Mouse (Mus musculus): ENCODE data around the gene Ccdc171.
"Not testable (repeated sequence)": the region's sequence is repeated elsewhere in the genome, so short reads cannot be mapped to it uniquely, and the experiment has no call there.

The Ccdc171 gene

DNA sequence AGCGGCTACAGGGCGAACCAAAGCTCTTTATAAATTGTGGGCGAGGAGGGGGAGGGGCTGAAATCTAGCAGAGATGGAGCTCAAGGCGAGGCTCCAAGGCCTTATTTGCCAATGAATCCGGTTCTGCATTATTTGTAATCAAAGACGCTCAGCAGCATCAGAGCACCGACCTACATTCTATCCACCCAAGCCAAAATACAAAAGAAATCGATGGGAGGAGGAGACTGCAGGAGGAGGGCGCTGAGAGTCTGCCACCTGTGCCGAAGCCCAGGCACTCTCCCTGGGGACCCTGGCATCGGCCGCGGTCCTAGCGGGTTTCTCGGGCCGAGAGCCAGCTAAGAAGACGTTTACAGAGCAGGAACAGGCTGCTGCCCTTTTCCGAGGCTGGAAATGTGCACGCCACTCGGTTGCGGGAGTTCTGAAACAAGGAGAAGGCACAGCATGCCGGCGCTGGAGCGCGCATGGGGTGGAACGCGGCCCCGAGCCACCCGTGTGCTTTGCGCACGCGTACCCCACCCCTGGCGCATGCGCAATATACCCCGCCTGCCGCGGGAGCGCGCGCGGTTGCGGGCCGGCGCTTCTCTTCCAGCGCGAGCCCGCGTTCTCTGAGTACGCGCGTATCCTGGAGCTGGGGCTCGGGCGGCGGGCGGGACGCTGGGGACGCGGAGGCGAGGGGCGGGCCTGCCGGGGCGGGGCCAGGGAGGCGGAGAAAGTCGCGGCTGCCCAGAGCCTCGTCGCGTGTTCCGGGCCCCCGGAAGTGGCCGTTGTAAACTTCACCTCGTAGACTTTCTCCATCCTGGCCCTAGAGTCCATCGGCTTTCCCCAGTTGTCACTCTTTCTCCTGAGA lies at the start of gene Ccdc171:
Ccdc171 (plus strand) TSS at position 703 of the 847 bp plus-strand sequence.
- DNase-seq (ENCODE audit: low read depth, low spot score) = peak; percentile 96

DNA sequence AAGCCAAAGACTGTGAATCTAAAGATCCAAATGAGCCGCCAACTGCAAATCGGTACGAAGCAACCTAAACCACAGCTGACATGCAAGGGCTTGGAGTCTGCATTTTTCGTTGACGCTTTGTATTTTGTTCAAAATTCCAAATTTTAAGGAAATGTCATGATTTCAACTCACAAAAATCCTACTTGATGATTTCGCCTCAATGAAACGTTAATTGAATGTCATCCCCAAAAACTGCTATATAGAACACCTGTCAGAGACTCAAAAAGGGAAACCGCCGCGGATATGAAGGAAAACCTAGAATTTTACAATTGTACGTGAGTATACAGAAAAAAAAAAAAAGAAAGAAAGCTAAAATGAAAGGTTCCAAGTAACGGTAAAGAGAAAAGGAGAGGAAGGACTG lies 40.1 kb upstream of the Ccdc171 start:
- DNase-seq (ENCODE audit: low read depth, low spot score) = no peak

DNA sequence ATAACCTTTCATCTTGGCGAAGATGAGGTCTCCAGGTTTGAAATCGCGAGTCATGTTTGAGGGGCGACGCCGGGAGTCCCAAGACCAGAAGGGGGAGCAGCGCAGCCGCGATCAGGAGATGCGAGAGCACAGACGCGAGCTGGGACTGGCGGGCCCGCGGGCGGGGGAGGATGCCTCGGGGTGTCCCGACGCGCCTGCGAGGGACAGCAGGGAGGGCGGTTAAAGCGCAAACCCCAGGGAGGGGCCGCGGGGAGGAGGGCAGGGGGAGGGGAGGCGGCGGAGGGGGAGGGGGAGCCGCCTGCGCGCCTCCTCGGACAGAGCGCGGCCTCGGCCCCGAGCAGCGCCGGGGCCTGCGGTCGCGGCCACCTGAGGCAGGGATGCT lies 39.6 kb upstream of the Ccdc171 start:
- peak; percentile 74 for DNase-seq (ENCODE audit: low read depth, low spot score)

DNA sequence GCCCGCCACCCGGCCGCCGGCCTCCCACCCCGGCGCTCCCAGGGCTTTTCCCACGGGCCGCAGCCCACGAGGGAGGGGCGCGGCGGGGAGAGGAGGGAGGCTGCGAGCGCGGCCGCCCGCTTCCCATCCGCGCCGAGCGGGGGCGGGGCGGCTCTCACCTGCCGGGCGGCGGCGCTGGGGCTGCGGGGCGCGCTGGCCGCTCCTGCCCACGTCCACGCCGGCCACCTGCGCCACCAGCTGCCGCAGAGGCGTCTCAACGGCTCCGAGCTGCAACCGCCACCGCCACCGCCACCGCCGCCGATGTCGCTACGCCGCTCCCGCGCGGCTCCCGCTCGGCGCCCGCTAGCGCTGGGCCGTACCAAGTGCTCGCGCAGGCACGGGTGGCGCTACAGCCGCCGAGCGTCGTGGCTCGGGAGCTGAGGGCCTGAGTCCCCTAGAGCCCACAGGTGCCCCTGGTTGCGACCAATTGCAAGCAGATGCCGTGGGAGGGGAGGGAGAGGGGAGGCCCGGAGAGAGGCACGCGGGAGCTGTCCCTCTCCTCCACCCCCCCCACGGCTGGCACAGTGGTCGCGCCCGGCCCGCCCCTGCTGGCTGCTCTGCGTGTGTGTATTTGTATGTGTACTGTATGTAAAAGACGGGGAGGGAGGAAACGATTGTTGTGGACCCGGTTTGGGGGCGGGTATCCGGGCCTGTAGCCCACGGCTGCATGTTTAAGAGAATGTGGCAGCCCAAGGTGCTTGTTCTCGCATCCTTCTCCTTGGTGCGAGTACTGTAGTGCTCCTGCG lies 39.0 kb upstream of the Ccdc171 start, which contains the start of gene Psip1:
Psip1 (minus strand) TSS at position 343 of the 785 bp plus-strand sequence.
- peak; percentile 80 for DNase-seq (ENCODE audit: low read depth, low spot score)

DNA sequence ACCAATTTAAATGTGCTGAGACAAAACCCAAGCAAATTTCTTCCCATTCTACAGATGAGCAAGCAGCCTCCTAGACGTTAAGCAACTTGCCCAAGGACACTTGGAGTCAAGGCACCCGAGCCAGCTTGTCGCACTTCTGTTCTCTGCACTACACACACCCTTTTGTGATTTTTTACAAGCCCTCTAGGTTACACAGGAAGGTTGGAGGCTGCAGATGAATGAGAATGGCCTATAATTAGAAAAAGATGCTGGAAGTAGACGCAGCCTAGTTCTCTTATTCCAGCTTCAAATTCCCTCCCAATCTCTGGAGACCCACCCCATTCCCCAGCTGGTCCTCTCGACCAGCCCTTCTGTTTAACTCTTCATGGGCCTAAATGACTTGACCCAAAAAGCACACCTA lies 36.2 kb upstream of the Ccdc171 start:
- DNase-seq (ENCODE audit: low read depth, low spot score) = no peak

DNA sequence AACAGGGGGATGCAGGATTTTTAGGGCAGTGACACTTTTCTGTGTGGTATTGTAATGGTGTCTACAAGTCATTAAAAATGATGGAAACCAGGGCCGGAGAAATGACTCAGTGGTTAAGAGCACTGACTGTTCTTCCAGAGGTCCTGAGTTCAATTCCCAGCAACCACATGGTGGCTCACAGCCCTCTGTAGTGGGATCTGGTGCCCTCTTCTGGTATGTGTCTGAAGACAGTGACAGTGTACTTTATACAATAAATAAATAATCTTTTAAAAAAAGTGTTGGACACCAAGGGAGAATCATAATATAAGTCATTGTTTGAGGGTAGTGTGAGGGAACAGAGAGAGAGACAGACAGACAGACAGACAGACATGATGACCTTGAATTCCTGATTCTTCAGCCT lies 32.2 kb upstream of the Ccdc171 start:
- DNase-seq (ENCODE audit: low read depth, low spot score) = no peak

DNA sequence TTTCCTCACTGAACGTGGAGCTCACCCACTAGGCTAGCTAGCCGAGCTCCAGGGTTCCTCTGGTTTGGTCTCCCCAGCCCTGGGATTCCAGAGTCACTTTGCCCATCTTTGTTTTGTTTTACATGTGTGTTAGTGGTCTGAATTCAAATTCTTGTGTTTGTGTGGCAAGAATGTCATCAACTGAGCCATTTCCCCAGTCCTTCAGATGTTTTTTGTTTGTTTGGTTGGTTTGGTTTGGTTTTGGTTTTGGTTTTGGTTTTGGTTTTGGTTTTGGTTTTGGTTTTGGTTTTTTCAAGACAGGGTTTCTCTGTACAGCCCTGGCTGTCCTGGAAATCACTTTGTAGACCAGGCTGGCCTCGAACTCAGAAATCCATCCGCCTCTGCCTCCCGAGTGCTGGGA lies 28.3 kb upstream of the Ccdc171 start:
- not testable (repeated sequence) for DNase-seq (ENCODE audit: low read depth, low spot score)

DNA sequence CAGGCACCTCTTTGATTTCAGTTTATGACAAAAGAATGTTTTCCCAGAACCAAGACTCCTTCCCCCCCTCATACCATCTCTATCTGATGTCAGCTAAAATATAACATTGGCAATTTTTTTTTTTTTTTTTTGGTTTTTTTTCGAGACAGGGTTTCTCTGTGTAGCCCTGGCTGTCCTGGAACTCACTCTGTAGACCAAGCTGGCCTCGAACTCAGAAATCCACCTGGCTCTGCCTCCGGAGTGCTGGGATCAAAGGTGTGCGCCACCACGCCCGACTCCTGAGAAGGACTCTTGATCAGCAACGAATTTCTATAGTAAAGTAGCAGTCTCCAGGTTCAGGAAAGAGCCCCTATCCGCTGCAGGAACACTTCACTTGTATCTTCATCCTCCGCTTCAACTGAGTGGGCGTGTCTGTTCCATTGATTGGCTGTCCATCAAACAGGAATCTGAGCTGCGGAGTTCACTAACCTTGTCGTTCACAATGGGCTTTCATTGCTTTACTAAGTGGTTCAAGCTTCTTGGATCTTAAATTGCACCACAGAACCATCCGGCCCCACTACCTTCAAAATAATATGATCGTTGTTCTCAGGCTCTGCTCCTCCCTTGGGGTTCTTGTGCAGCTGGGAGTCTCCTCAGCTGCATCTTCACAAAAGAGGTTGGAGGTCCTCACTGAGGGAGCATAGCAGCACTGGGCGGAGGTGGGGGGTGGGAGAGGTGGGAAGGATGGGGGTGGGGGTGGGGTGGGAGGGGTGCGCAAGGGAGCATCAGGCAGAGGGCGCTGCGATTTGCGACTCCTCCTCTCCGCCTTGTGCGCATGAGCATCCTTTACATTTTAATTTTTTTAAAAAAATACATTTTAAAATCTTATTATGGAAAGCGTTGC lies 24.9 kb upstream of the Ccdc171 start:
- no peak for DNase-seq (ENCODE audit: low read depth, low spot score)

DNA sequence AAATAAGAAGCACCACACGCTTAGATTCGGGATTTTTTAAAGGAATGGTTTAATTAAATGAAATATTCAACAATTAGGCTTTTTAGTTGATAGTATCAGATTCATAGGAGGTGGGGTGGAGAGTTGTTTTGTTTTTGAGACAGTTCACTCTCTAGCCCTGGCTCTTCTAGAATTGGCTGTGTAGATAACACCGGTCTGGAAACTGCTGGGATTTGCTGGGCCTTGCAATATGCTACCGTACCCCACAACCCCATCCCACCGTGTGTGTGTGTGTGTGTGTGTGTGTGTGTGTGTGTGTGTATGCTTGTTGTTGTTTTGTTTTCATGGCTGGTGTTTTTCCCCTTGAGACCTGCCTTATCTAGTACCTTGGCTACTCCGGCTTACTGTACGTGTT lies 24.3 kb upstream of the Ccdc171 start:
- DNase-seq (ENCODE audit: low read depth, low spot score) = no peak

DNA sequence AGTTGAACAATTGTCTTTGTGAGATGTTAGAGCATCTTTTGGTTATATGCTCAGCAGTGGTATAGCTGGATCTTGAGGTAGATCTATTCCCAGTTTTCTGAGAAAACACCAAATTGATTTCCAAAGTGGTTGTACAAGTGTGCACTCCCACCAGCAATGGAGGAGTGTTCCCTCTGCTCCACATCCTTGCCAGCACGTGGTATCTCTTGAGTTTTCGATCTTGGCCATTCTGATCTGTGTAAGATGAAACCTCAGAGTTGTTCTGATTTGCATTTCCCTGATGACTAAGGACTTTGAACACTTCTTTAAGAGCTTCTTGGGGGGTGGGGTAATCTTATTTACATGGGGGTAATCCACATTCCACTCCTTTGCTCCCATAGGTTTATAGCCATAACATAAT lies 15.7 kb upstream of the Ccdc171 start:
- no peak for DNase-seq (ENCODE audit: low read depth, low spot score)

DNA sequence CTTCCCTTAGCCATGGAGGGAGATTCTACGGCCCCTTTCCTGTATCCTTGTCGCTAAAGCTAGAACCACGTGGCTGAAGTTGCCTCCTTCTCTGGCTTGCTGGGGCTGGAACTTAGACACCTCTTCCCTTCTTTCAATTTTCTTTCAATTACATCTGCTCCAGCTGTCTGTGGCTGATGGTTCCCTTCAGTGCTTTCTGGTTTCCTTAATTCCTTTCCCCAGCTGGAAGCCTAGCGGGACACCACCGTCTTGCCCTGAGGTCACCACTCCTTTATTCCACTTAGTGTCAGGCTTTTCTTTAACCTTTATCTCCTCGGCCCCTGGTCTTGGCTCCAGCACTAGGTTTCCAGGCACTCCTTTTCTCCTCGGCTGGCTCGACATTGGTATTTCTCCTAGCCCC lies 14.3 kb upstream of the Ccdc171 start:
- no peak for DNase-seq (ENCODE audit: low read depth, low spot score)

DNA sequence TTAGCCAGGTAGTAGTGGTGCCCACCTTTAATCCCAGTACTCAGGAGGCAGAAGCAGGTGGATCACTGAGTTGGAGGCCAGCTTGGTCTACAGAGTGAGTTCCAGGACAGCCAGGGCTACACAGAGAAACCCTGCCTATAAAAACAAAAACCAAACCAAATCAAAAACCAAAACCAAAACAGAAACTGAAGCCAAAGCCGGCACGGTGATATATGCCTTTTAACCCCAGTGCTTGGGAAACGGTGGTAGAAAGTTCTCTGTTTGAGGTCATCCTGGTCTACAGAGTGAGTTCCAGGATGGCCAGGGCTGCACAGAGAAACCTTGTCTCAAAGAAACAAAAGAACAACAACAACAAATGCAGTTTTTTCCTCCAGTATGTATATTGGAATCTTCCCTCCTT lies 13.1 kb upstream of the Ccdc171 start:
- no peak for DNase-seq (ENCODE audit: low read depth, low spot score)

DNA sequence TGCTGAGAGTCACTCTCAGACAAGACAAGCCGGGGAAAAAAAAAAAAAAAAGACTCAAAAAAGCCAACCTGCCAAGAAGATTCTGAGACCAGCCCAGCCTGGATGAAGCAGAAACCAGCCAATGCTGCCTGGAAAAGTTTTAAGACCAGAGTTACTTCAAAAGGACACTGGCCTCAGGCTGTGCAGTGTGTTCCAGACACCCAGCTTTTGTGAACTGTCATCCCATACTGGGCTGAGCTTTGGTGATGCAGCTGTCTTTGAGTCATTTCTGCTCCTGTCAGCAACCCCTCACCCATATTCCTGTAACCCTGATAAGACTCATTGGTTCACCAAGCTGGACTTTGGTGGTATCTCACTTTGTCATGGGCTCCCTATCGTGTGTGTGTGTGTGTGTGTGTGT lies 12.7 kb upstream of the Ccdc171 start:
- DNase-seq (ENCODE audit: low read depth, low spot score) = no peak

DNA sequence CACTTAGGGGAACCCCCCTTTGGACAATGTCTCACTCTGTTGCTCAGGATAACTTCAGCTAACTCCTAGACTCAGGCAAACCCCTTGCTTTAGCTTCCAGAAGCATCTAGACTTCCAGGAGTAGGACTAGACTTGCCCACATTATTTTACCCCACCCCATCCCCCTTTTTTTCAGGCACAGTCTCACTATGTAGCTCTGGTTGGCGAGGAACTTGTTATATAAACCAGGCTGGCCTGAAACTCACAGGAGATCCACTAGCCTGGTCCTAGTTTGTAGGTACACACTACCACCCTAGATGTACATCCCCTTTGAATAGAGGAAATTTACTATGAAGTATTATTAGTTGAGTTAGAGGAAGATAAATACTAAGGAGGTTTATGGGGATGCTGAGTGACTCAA lies 11.2 kb upstream of the Ccdc171 start:
- no peak for DNase-seq (ENCODE audit: low read depth, low spot score)

DNA sequence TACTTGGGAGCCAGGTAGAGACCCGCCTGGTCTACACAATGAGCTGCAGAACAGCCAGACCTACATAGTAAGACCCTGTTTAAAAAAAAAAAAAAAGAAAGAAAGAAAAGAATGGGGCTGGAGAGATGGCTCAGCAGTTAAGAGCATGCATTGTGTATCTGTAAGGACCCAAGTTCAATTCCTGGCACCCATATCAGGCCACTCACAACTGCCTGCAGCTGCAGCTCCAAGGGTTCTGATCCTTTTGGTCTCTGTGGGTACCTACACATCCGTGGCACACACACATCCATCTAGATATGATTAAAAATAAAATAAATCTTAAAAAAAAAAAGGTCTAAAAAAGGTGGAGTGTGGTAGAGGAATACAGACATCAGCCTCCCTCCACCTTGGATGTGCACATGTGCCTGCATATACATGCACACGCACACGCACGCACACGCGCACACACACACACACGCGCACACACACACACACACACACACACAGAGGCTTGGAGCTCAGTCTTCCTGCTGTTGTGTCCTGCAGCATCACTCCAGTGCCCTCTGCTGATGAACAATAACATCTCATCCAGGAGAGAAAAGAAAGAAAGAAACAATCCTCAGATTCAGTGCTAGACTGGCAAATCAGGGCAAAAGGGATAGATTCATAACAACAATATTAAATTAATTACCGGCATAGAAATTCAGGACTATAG lies 10.2 kb upstream of the Ccdc171 start:
- DNase-seq (ENCODE audit: low read depth, low spot score) = no peak

DNA sequence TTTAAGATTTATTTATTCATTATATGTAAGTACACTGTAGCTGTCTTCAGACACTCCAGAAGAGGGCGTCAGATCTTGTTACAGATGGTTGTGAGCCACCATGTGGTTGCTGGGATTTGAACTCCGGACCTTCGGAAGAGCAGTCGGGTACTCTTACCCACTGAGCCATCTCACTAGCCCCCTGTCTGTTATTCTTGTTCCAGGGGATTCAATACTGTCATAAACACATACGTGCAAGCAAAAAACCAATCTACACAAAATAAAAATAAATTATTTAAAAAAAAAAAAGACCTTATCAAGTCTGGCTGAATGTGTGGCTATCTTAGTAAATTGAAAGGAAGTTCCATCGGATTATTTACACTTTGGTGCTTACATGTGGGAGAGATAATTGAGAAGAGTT lies 9.2 kb upstream of the Ccdc171 start:
- DNase-seq (ENCODE audit: low read depth, low spot score) = not testable (repeated sequence)

DNA sequence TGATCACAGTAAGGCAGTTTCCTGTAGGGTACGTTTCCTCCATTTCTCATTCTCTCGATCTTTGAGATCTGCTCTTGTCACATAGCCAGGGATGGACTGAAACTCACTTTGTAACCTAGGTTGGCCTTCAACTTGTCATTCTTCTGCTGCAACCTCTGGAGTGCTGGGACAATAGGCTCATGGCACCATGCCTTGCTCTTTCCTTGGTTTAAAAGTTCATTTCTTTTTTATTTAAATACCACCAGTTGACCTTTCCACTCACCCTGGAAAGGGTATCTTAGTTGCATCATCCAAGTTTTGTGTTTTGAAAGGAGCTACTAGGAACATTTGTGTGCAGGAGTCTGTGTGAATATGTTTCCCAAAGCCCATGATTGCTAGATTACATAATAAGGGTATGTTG lies 6.2 kb upstream of the Ccdc171 start:
- DNase-seq (ENCODE audit: low read depth, low spot score) = no peak

DNA sequence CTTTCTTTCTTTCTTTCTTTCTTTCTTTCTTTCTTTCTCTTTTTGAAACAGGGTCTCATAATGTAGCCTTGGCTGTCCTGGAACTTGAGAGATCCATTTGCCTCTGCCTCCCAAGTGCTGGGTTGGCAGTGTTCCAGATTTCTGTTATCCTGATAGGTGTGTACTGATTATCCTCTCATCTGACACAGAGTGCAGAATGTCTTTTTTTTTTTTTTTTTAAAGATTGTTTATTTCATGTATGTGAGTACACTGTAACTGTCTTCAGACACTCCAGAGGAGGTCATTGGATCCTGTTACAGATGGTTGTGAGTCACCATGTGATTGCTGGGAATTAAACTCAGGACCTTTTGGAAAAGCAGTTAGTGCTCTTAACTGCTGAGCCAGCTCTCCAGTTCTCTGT lies 5.5 kb upstream of the Ccdc171 start:
- no peak for DNase-seq (ENCODE audit: low read depth, low spot score)

DNA sequence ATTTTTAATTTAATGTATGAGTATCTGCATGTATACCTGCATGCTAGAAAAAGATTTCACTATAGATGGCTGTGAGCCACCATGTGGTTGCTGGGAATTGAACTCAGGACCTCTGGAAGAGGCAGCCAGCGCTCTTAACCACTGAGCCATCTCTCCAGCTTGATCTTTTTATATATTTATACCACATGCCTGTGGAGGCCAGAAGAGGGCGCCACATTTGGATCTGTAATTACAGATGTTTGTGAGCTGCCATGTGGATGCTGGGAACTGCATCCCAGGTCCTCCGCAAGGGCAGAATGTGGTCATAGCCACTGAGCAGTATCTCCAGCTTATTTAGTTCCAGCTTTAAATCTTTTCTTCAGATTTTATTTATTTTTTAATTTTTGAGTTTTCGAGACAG lies 5.0 kb upstream of the Ccdc171 start:
- DNase-seq (ENCODE audit: low read depth, low spot score) = no peak

DNA sequence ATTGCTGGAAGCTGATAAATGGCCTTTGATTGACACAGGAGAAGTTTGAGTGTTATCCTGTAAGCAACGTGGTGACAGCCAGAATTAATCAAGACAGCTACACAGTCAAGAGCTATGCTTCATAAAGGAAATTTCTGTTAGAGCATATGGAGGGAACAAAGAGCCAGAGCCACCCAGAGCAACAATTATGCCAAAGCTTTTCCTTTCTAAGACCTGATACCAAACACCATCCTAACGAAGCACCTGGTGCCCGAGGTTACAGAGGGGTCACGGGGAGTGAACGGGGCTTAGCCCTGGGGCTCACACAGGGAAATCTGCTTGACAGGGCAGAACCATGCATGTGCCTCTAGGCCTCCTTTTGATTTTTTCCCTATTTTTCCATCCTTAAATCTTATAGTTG lies 3.3 kb upstream of the Ccdc171 start:
- DNase-seq (ENCODE audit: low read depth, low spot score) = no peak

DNA sequence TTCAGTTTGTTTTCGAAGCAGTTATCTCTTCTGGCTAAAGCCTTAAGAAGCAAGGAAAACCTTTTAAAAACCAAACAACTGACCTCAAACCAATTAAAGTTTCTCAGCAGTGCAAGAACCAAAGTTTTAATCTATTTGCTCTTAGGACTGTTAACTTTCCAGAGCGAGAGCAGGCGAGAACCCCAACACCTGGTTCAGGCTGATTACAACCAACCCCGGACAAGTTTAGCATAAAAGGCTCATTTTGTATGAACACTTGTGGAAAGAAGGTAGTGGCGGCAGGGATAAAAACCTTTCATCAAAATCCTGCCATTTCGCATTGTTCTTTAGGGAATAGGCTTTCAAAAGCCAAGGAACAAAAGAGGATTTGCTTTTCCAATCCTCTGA lies 896 bp upstream of the Ccdc171 start:
- DNase-seq (ENCODE audit: low read depth, low spot score) = no peak

DNA sequence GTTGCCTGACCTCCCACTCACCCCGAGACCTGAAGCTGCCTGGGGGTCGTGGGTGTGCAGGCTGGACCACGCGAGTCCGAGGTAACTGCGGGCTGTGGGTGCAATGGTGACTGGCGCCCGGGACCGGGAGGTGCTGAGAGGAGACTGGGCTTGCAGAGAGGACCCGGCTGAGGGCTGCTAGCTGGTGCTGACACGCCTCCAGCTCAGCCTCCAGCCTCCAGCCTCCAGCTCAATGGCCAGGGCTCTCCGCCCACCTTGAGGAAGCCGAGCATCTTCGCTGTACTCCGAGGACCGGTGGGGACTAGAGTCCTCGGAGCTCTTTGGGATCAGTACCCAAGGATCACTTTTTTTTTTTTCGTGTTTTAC lies 328 bp downstream of the Ccdc171 start:
- DNase-seq (ENCODE audit: low read depth, low spot score) = no peak
